Comparison of ENCODE assay signal across 24 mouse cellular contexts in the genomic region with DNA sequence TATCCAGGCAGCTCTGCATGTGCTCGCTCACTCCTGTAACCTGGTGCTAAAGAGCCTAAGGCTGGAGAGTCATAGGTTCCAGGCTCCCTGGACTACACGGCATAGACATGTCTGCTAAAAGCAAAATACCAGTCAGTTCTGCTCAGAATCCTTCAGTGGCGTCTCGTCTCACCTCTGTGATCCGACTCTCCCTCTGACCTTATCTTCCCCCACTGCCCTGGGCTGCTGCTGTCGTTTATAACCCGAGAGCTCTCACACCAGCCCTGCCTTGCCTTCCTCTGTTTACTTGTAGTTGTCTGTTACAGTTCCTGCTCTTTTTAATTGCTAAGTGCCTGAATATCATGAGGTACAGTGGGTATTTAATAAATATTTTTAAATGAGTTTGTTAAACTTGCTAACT. TPM values are rescaled to one million over a fixed set of nuclear protein-coding genes. Genes with fewer than 3 reads are reported as not detected.
DNase-seq lines count a peak whose midpoint lies in the region; ATAC-seq and TF ChIP-seq lines count a peak whose summit lies in the region.
"Had no signal": no experiment of that assay in that cellular context is flagged by ENCODE, and none has a peak within 500 bp of the region (broad histone marks: within the 10 kb centered on the region; RNA-seq: fewer than 3 reads in every experiment).

No protein-coding gene starts in this region.

- no peak overlapping the region for H3K9ac ChIP-seq in intestine, postnatal 0 days (ENCODE audit: low read depth, low read length)
- H3K9ac ChIP-seq: forebrain, postnatal 0 days; hindbrain, embryonic 14.5 days; limb, embryonic 15.5 days; lung, embryonic 15.5 days; neural tube, embryonic 15.5 days; stomach, embryonic 15.5 days had no signal

- TF ChIP-seq CTCF in gastrocnemius, adult 2 months (IDR thresholded peaks at IDR 0.05): no peak
- no peak for TF ChIP-seq CTCF in kidney, adult 2 months (conservative IDR thresholded peaks at IDR 0.05; ENCODE audit: insufficient read depth, insufficient read length, low read depth, low read length)
- TF ChIP-seq CTCF in intestine, postnatal 0 days (IDR thresholded peaks at IDR 0.05; ENCODE audit: low read depth): no peak

- no peaks in the 10 kb centered on the region for H3K27me3 ChIP-seq in kidney, adult 2 months (replicated peaks; ENCODE audit: control insufficient read depth, insufficient read depth, low read length)
- no peaks in the 10 kb centered on the region for H3K27me3 ChIP-seq in intestine, postnatal 0 days (replicated peaks; ENCODE audit: control insufficient read depth, insufficient read depth, low read length)
- H3K27me3 ChIP-seq: limb, embryonic 15.5 days; lung, embryonic 15.5 days; neural tube, embryonic 15.5 days; stomach, embryonic 15.5 days had no signal

- no peak for TF ChIP-seq POLR2A in kidney, adult 2 months (IDR thresholded peaks at IDR 0.05; ENCODE audit: low read depth, low read length)

- H3K9me3 ChIP-seq in intestine, postnatal 0 days (ENCODE audit: control insufficient read depth): no peaks in the 10 kb centered on the region
- H3K9me3 ChIP-seq: limb, embryonic 15.5 days; lung, embryonic 15.5 days; neural tube, embryonic 15.5 days; stomach, embryonic 15.5 days had no signal

- intact Hi-C loops in gastrocnemius, adult 2 months (cut with DNase I): no loop called here

- H3K4me1 ChIP-seq in kidney, adult 2 months (ENCODE audit: control insufficient read depth, insufficient read depth, low read length): peaks cover 22% of the 10 kb centered on the region; the same call in 1 of the 2 replicates
- H3K4me1 ChIP-seq in intestine, postnatal 0 days (replicated peaks; ENCODE audit: control insufficient read depth, insufficient read depth, low read length): 0 out of 2 replicates have a peak, but pooled peaks cover 6% of the 10 kb centered on the region

- 46% methylated on average over 7 of the region's 7 CpGs for WGBS in kidney, adult 2 months
- 32% methylated on average over 7 of the region's 7 CpGs for WGBS in intestine, postnatal 0 days

- peak overlapping the region; percentile 10; the same call in 1 of the 2 replicates for H3K4me2 ChIP-seq in intestine, postnatal 0 days (replicated peaks; ENCODE audit: low read depth)
- H3K4me2 ChIP-seq: hindbrain, embryonic 14.5 days; limb, embryonic 15.5 days; lung, embryonic 15.5 days; midbrain, embryonic 11.5 days; neural tube, embryonic 15.5 days; stomach, embryonic 15.5 days had no signal

- ATAC-seq in intestine, postnatal 0 days: no peak
- 0 out of 2 replicates have a peak, but pooled peaks have one; percentile 9 for ATAC-seq in megakaryocyte progenitor cell, adult 5-6 weeks (replicated peaks; ENCODE audit: poor library complexity)
- ATAC-seq: forebrain, postnatal 0 days had no signal

- H3K4me3 ChIP-seq in gastrocnemius, adult 2 months: no peak overlapping the region
- H3K4me3 ChIP-seq in kidney, adult 2 months (ENCODE audit: insufficient read depth, low read depth, low read length): no peak overlapping the region
- no peak overlapping the region for H3K4me3 ChIP-seq in intestine, postnatal 0 days (ENCODE audit: low read depth, low read length)
- H3K4me3 ChIP-seq: limb, embryonic 15.5 days; lung, embryonic 15.5 days; neural tube, embryonic 15.5 days; stomach, embryonic 15.5 days had no signal

- DNase-seq in gastrocnemius, adult 2 months: no peak
- no peak for DNase-seq in gastrocnemius, adult 8-10 months (ENCODE audit: low spot score in 2 of 2)
- no peak for DNase-seq in kidney, adult 2 months
- DNase-seq in kidney, postnatal 36 days: no peak
- no peak for DNase-seq in left cerebral cortex, adult 8-10 months (ENCODE audit: low spot score in 2 of 2)
- DNase-seq: adrenal gland, postnatal 10 days; cerebellum, adult 18-20 months; cerebellum, postnatal 14 days; forebrain, postnatal 0 days; gastrocnemius, postnatal 36 days; heart, postnatal 36 days; kidney, postnatal 4 days; lung, postnatal 36 days; right cerebral cortex, adult 18-20 months; right cerebral cortex, postnatal 4 days; thymus, postnatal 36 days had no signal

- peak overlapping the region; percentile 41; the same call in 1 of the 2 replicates for H3K27ac ChIP-seq in gastrocnemius, adult 2 months
- peak overlapping the region; percentile 52 for H3K27ac ChIP-seq in kidney, adult 2 months (ENCODE audit: insufficient read depth, low read depth, low read length)
- peak overlapping the region; percentile 3; the same call in 1 of the 2 replicates for H3K27ac ChIP-seq in intestine, postnatal 0 days (ENCODE audit: low read depth, low read length)
- H3K27ac ChIP-seq: hindbrain, embryonic 14.5 days; limb, embryonic 15.5 days; lung, embryonic 15.5 days; neural tube, embryonic 15.5 days; stomach, embryonic 15.5 days had no signal

- no peaks in the 10 kb centered on the region; the same call in 1 of the 2 replicates for H3K36me3 ChIP-seq in kidney, adult 2 months (ENCODE audit: control insufficient read depth, insufficient read depth, low read length)
- peaks cover 18% of the 10 kb centered on the region; the same call in 1 of the 2 replicates for H3K36me3 ChIP-seq in intestine, postnatal 0 days (ENCODE audit: control insufficient read depth, insufficient read depth)
- H3K36me3 ChIP-seq: neural tube, embryonic 15.5 days; stomach, embryonic 15.5 days had no signal

RNA-seq across cellular contexts. Expression of a gene that starts 9.5 kb away (rescaled TPM):
- total RNA-seq in gastrocnemius, adult 2 months (2021): 10 to 100 TPM; 40.2 to 44.9 TPM
- 10 to 100 TPM; 42.1 to 48.3 (median 46.0) TPM for total RNA-seq in gastrocnemius, adult 8-10 months (2022)
- polyA plus RNA-seq in kidney, adult 2 months (2012; rRNA removed): 63.0 and 64.9 TPM in 2 replicates
- 171 and 185 TPM in 2 replicates for polyA plus RNA-seq in intestine, postnatal 0 days (2015; fragmentation: Nextera tagmentation; extraction: Ambion mirVana)
- 130 and 133 TPM in 2 replicates for total RNA-seq in megakaryocyte progenitor cell, adult 5-6 weeks (2015)
- 133 and 160 TPM in 2 replicates for total RNA-seq in megakaryocyte progenitor cell, adult 5-6 weeks (2017)
- total RNA-seq in left cerebral cortex, adult 8-10 months (2022): 10 to 100 TPM; 47.4 to 51.5 (median 48.0) TPM
